Mouse (Mus musculus): ENCODE measurements around the gene Fblim1.
A peak's percentile ranks its signal among the peaks of the same experiment; 100 is the strongest.

Fblim1 gene

DNA sequence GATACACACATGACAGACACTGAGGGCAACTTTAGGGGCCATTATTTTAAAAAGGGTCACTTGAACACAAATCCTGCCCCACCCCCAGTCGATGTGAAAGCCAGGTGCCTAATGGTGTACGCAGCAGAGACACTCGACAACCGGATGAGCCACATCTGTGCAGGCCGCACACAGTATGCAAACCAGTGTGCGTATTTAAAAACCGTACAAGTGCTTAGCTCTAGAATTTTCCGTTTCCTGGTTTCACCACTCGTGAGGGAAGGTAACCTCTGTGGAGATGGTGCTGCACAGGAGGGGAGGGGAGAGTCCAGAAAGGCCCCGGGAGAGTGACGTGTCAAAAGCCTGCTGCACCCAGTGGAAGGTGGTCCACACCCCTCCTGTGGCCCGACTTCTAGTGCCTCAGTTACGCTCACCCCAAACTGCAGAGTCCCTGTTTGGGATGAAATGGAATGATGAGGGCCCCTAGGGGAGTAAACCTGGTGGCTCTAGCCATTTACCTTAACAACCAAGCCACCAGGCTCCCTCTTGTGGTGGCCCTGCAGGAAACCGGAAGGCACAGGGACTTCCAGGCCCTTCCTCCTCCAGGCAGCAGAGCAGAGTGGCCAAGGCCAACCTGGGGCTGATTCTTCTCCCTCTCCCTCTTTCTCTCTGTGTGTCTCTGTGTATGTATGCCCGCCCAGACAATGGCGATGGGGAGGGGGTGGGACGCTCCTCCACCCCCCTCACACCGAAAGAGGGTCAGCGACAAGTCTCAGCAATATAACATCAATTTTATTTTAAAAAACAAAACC lies 19.3 kb upstream of the Fblim1 start:
- DNase-seq (ENCODE audit: low spot score in 2 of 2), result no peak

DNA sequence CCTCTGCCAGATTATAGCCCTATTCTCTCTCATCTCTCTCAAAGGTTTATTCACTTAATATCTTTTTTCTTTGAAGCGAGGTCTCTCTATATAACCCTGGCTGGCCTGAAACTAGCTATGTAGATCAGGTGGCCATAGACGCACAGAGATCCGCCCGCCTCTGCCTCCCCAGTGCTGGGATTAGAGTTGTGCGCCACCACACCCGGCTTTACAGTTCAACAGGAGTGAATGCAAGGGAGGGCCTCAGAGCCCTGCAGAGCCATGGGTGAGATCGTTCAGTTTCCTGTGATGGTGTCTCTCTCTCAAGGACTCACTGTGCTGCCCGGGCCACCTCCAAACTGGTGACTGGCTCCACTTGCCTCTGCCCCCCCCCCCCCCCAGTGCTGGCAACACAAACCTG lies 18.2 kb upstream of the Fblim1 start:
- DNase-seq (ENCODE audit: low spot score in 2 of 2), result no peak

DNA sequence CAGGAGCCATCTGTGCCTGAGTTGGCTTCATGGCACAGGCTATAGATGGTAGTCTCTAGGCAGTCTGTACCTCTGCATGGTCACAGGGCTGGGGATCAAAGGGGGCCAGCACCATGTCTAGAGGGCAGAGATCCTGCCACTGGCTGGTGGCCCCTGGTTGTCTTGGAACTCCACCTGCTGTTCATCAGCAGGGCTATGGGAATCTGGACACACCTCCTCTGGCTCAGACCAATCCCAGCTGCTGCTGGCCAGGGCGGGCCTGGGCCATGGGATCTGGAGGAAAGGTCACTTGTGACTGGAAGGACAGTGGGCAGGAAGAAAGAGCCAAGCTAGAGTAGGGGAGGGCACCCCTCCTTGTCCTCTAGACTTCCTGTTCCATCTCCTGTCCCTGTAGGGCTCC lies 17.8 kb upstream of the Fblim1 start, which contains the start of gene Slc25a34:
Slc25a34 (minus strand) TSS at position 156 of the 400 bp plus-strand sequence.
- no peak for DNase-seq (ENCODE audit: low spot score in 2 of 2)

DNA sequence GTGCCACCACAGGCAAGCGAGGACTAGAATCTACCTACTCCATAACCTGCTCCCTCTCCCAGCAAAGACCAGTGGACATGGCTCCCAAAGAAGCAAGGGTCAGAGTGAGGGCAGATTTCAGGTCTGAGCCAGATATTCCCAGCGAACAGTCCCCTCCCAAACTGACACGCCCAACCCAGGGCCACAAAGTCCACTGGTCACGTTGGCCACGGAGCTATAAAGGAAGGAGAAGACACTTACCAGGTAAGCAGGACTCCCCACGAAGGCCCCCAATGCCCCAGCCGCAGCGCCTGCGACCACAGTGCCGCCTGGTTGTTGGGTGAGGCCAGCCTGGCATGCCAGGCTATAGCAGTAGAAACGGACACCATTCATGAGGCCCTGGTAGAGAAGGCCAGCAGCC lies 17.1 kb upstream of the Fblim1 start:
- DNase-seq (ENCODE audit: low spot score in 2 of 2), result no peak

DNA sequence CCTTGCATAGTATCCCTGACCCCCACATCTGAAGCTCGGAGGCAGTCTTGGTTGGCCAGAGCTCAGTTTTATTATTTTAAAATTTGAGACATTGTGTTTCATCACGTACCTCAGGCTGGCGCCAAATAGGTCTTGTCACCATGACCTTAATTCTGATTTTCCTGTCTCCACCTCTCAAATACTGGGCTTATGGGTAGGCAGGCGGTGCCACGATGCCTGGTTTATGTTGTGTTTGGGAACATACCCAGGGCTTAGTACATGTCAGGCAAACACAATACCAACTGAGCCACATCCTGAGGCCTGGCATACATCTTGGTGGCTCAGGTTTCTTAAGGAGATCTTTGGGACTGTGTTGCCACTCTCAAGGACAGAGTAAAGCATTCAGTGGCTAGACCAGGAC lies 16.7 kb upstream of the Fblim1 start:
- DNase-seq (ENCODE audit: low spot score in 2 of 2), result no peak

DNA sequence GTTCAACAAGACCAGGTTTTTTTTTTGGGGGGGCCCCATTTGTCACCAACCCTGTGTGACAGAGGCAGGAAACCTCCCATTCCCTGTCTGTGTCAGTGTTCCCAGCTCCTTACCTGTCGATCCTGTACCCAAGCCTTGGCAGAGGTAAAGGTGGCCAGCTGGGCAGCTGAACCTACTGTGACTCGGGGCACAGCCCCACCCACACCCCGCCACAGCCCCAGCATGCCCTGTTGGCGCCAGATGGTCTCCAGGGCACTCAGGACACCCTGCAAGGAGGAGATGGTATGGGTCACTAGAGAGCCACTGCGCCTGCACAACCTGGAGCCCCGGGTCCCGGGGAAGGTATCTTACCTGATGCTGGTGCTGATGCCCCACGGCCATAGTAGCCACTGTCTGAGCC lies 16.2 kb upstream of the Fblim1 start:
- no peak for DNase-seq (ENCODE audit: low spot score in 2 of 2)

DNA sequence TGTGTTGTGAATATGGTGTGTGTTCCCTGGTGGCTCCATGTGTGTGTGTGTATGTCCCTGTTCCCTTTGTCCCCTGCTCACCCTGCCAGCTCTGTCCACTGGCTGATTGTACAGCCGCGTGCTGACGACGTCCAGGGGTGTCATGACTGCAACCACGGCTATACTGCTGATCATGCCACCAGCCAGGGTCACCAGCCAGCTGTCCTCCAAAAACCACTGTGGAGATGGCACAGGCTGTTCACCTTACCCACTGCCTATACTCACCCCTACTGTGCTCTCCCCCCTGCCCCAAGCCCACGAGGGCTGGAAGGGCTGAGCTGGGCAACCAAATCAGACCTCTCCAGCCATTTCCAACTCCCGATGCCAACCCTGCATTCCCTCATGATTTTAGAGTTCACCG lies 15.4 kb upstream of the Fblim1 start:
- DNase-seq (ENCODE audit: low spot score in 2 of 2), result no peak

DNA sequence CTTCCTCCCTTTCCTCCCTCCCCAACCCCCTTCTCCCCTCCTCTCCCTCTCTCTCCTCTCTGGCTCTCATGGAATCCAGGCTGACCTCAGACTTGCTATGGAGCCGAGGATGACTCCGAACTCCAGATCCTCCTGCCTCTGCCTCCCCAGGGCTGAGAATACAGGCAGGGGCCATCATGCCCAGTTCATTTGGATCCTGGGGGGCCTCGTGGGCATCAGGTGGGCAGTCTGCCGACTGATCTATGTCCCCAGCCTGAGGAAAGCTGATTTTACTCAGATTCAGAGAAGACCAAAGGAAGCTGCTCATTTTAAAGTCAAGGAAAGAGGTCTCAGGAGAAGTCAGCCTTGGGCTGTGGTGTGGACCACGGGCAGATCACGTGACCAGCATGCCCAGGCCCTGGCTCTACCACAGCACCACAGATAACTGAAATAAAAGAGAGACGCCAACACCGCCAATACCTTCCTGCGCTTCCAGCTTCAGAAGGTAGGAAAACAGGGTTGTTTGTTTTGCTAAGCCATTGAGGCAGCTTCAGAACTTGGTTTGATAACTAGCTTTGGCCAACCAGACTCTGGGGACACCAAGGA lies 13.5 kb upstream of the Fblim1 start:
- DNase-seq (ENCODE audit: low spot score in 2 of 2), result no peak

DNA sequence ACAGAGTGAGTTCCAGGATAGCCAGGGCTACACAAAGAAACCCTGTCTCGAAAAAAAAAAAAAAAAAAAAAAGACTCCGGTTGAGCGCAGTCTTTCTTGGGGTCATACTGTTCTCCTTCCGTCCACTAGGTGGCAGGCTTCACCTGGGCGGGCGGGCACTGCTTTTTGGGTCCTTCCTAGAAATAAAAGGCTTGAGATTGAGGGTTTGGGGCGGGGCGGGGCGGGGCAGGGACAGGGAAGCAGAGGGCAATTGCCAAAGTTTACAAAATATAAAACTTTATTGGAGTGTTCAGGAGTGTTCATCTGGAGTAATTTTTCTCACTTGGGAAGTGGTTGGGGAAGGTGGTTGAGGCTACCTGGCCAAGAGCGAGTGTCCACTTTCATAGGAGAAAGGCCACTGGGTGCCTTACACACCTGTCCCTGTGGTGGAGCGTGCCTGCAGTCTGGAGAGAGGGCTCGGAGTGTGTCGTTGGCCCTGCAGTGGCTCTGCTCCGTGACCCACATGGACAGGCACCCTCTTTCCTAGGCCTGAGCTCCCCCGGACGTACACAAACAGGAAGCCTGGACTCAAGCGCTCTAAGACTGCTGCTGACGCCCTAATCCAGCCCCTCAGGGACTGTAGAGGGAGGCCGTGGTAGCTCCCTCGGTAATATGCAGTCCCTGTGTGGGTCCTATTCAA lies 12.8 kb upstream of the Fblim1 start, which contains the start of gene Tmem82:
Tmem82 (minus strand) TSS at position 69 of the 679 bp plus-strand sequence.
- DNase-seq (ENCODE audit: low spot score in 2 of 2), result peak; percentile 46 to 62

DNA sequence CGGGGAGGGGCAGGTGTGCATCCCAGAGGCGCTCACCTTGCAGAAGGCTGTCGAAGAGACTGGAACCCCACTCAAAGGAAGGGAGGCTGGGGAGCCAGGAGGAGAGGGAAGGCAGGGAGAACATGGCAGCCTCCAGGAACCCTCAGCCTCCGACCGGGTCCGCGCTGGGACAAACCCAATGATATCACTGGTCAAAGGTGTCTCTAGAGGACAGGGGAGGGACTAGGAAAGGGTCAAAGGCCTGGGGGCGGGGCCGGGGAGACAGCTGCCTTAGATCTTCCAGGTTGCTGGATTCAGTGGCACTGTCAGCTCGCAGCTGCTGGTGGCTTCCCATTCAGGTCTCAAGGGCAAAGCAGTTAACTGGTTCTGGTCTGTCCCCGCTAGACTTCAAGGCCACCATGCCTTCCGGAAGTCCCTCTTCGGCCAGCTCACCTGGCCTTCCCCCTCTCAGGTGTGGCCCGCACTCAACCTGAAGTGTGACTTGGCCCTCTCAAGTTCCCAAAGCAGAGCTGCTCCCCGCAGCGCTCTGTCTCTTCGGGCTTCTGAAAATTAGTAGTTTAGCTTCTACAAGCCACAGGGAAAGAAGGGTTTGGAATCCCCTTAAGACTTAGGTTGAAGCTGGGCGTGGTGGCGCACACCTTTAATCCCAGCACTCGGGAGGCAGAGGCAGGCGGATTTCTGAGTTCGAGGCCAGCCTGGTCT lies 12.1 kb upstream of the Fblim1 start:
- DNase-seq (ENCODE audit: low spot score in 2 of 2), result no peak

DNA sequence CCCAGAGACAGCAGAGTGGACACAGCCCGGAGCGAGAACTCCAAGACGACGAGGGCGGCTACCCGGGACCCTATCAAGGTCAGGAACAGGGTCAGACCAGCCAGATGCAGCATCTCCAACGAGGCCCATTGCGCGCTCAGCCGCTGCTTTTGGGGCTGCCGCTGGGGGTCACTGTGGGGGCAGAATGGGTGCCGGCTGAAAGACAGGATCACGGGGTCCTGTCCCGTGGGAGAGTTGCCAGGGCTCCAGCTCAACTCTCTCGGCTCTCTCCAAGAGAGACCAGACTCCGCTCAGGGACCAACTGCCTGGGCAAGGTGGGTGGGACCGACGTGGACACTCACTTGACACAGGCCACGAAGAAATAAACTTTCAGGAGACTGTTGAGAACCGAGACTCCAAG lies 11.4 kb upstream of the Fblim1 start:
- peak; percentile 33 to 58 for DNase-seq (ENCODE audit: low spot score in 2 of 2)

DNA sequence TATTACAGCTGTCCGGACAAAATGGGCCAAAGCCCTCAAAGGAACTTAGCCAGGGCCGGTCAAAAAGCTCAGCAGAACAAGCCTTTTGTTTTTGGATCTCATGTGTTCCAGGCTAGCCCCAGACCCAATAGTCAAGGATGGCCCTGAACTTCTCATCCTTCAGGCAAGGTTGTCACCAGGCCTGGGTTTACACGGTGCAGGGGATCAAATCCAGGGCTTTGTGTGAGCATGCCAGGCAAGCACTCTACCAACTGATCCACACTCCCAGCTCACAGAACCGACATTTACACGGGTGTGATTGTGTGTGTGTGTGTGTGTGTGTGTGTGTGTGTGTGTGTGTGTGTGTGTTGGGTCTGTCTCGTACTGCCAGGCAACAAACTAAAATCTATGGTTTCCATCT lies 10.9 kb upstream of the Fblim1 start:
- DNase-seq (ENCODE audit: low spot score in 2 of 2), result no peak

DNA sequence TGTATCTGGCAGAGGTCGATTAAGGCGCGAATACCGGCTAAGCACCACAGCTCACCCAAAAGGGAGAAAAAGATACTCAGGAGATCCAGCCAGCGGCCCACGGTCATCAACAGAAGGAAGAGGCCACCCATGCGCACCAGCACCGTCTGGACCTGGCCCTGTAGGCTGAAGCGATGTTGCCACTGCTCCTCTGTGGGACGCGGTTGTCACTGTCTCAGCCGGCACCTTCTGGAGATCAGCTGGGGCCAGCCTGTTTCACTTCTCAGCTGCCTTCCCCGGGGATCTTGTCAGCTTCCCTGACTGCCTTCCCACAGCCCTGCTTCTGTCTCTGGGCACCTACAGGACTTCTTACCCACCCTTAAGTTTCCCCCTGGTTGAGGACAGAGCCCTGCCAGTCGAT lies 9.1 kb upstream of the Fblim1 start:
- no peak for DNase-seq (ENCODE audit: low spot score in 2 of 2)

DNA sequence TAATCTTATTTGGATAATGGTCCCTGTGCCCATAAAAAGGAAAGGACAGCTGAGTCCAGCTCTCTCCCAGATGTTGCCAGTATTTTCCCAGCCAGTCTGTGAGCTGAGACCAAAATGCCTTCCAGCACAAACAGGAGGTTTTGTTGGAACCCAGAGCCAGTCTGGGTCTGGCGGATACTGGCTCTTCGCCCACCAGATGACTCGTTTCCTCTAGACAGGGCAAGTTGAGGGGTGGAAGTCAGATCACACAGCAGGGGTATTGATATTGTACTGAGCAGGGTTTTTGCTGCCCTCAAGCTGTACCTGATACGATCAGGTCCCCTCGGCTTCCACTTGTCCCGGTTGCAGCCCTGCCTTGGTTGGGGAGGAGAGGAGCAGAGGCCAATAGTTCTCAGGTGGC lies 3.6 kb upstream of the Fblim1 start:
- DNase-seq (ENCODE audit: low spot score in 2 of 2), result no peak

DNA sequence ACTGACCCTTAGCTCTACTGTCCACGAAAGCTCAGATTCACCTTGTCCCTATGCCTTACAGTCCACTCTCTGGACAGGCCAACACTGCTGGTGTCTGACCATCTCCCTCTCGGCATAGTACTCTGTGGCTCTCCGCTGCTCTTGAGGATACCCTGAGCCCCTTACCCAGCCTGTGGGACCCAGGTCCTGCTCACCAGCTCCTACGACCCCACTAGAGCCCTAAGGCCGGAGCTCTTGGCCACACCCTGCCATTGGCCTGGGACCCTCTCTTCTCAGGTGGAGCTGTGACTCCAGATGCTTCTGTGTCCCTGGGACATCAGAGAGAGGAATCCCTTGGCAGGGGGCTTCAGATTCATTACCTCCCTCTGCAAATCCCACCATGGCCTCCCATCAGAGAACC lies 475 bp downstream of the Fblim1 start:
- no peak for DNase-seq (ENCODE audit: low spot score in 2 of 2)

DNA sequence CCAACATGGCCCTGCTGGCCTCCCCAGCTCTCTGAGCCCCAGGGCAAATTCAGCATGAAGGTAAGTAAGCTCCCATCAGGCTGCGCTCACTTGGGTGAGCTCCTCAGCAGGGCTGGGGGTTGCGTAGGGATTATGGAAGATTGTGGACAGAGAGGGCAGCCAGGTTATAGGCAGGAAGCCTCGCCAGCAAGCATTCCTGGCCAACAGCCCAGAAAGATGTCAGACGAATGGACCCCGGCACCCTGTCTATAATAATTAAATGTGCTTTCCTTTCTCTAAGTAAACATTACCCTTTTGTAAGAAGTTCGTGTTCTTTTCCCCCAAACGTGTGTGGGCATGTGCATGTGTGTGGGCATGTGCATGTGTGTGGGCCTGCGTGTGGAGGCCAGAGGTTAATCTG lies 1.4 kb downstream of the Fblim1 start:
- DNase-seq (ENCODE audit: low spot score in 2 of 2), result no peak

DNA sequence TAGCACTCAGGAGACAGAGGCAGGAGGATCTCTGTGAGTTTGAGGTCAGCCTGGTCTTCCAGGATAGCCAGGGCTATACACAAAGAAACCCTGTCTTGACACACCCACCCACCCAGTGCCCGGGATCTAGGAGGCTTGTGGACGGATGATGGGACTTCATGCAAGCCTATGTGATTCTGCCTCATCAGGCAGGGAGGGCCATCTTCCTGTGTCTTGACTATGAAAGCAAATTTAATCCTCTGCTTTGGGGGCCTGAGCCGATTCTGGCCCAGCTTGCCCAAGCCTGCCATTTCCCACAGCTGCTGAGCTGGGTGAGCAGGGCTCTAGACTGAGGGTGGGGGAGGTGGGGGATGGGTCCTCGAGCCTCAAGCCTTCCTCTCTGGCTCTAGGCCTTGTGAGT lies 2.0 kb downstream of the Fblim1 start:
- no peak for DNase-seq (ENCODE audit: low spot score in 2 of 2)

DNA sequence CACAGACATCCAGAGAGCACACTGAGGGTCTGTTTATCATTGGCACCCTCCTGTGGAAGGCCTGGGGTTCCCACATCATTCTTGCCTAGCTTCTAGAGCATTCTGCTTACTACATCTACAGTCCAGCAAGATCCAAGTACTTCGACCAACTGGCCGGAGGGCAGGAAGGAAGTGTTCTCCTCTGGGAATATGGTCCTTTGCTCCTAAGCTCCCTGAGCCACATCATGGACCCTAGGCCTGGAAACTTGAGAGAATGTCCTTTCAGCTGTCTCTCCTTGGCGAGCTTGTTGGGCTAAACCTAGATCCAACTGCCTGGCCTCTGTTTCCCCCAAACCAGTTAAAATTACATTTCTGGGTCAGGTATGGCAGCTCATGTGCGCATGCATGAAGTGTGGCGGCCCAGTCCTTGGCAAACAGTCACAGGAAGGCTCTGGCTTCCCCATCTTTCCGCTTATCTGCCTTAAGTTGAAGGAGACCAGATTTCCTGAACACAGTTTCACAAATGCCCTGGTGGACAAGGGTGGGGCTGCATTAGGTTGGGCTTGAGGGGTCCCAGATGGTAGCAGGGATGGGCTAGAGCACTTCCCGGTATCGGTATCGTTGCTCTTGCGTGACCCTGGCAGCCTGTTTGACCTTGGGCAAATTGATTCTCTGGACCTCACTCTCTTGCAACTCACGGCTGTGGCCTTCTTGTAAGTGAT lies 3.2 kb downstream of the Fblim1 start:
- no peak for DNase-seq (ENCODE audit: low spot score in 2 of 2)

DNA sequence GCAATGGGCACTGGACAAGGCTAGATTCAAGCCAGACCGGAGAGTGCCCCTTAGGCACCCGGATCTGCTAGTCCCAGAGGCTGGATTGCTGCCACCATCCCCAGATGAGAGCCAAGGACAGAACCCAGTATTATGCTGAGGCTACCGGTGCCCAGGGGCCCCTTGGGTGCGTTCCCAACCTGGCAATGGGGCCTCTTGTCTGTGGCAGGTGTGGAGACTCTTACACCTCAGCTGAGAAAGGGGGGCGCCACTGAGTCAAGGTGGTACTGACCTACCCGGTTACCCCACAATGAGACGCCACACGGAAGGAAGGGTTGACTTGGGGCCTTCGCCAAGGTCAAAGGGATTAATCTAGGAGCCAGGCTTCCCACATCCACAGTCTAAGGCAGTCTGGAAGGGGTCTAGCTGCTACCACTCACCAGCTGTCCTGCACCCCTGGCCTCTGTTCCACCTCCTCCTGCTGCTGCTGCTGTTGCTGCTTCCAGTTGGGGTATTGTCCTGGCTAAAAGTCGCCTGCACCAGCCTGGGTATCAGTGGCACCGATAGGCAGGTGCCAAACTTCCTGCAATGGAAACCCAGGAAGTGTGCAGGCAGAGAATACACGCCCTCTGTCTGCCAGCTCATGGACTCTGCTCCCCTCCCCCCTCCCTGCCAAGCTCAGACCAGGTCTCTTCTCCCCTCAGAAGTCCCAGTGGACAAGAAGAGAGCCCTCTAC lies 4.6 kb downstream of the Fblim1 start:
- no peak for DNase-seq (ENCODE audit: low spot score in 2 of 2)

DNA sequence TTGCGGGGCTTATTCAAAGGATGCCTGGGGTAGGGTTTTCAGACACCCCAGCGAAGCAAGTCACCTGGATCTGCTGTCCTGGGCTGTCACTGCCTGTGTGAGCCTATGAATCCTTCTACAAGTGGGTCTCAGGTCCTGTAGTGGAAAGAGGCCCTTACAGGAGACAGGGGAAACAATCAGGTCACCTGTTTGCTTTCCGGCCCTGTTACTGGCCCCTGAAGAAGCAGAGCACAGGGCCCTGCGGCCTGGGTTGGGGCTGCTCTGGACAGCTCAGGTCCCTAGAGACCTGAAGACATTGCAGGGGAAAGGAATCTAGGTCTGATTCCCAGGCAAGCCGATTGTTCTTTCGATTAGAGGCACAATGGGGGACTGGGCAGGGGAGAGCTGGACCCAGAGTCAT lies 5.5 kb downstream of the Fblim1 start:
- no peak for DNase-seq (ENCODE audit: low spot score in 2 of 2)
